In the genomic region with DNA sequence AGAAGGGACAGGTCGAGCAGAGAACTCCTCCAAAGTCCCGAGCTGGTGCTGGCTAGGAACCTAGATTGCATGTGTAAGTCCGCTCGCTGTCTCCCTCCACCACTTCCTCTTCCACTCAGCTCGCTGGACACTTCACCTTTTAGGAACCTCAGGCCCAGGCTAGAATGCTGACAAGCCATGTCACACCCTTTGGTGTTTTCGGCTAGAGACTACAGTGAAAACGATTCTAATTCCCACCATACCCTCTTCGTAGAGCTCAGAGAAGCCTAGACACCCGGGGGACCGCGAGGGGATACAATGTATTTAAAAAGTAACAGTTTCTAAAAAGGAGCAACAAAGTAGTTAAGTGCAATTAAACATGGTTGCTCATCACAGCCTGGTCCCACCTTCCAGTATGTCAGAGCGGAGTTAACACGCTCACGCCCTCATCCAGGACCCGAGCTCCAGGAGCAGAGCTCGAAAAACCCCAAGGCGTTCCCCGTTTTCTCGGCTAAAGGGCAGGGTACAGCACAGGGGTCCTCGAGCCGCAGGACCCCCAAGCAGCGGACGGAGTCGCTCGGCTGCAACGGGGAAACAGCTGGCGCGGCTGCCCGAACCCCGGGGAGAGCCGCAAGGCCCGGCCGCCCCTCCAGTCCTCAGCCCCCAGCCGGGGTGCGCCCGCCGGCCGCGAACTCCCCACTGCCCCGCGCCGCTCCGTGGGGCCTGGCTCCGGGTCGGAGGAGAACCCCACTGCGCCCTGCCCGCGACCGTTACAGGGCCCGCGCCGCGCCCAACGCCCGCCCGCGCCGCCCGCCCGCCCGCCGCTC, we compare ENCODE assay signal across 8 mouse cellular contexts. TPM values are rescaled to one million over a fixed set of nuclear protein-coding genes. Genes with fewer than 3 reads are reported as not detected.
DNase-seq lines count a peak whose midpoint lies in the region; ATAC-seq and TF ChIP-seq lines count a peak whose summit lies in the region.

No protein-coding gene starts in this region.

- intact Hi-C loops in left cerebral cortex, adult 2 months (cut with DNase I): loop anchor here (1.0 kb wide), 2 partner anchors 32 to 34 kb away; partner anchors contain the start of genes Pithd1 and Rpl11
- intact Hi-C loops in left cerebral cortex, postnatal 14 days (cut with DNase I): no loop called here

- peak overlapping the region; percentile 98 for H3K9ac ChIP-seq in forebrain, embryonic 12.5 days
- peak overlapping the region; percentile 98 for H3K9ac ChIP-seq in neural tube, embryonic 13.5 days

- ATAC-seq in forebrain, embryonic 12.5 days (ENCODE audit: low FRiP score): peak; percentile 73; the same call in 1 of the 2 replicates
- peak; percentile 83 for ATAC-seq in neural tube, embryonic 13.5 days (ENCODE audit: low read depth)

- no peak for TF ChIP-seq POLR2A in lung, adult 2 months (IDR thresholded peaks at IDR 0.05; ENCODE audit: borderline replicate concordance, extremely low read depth, low read depth, low read length)

- H3K27me3 ChIP-seq in forebrain, embryonic 12.5 days: no peaks in the 10 kb centered on the region
- H3K27me3 ChIP-seq in neural tube, embryonic 13.5 days: no peaks in the 10 kb centered on the region

- 2% methylated on average over 49 of the region's 62 CpGs for WGBS in forebrain, embryonic 12.5 days
- under 1% methylated on average over 55 of the region's 62 CpGs for WGBS in lung, adult 2 months
- WGBS in neural tube, embryonic 13.5 days: under 1% methylated on average over 47 of the region's 62 CpGs

- TF ChIP-seq CTCF in left cerebral cortex, adult 2 months (IDR thresholded peaks at IDR 0.05): no peak
- TF ChIP-seq CTCF in lung, adult 2 months (IDR thresholded peaks at IDR 0.05; ENCODE audit: insufficient read depth, low read length): no peak

- peak overlapping the region; percentile 94 for H3K4me2 ChIP-seq in forebrain, embryonic 12.5 days
- H3K4me2 ChIP-seq in neural tube, embryonic 13.5 days: peak overlapping the region; percentile 80

- peak in 1 of 2 experiments; percentile 30 for DNase-seq in left cerebral cortex, adult 2 months (ENCODE audit: extremely low spot score in 1 of 2, low spot score in 2 of 2)
- DNase-seq in left cerebral cortex, postnatal 14 days (ENCODE audit: low spot score in 2 of 2): no peak
- peak; percentile 32 for DNase-seq in ZHBTc4 (ENCODE audit: low read depth, low spot score)
- DNase-seq in kidney, adult 18-20 months: peak; percentile 23
- DNase-seq in lung, adult 2 months: peak; percentile 30
- no peak for DNase-seq in left cerebral cortex, adult 11 months (ENCODE audit: low spot score)

- peak overlapping the region; percentile 98 for H3K4me3 ChIP-seq in left cerebral cortex, adult 2 months
- H3K4me3 ChIP-seq in forebrain, embryonic 12.5 days (replicated peaks): peak overlapping the region; percentile 99
- peak overlapping the region; percentile 92 for H3K4me3 ChIP-seq in lung, adult 2 months (replicated peaks; ENCODE audit: extremely low read depth, low read depth, low read length)
- H3K4me3 ChIP-seq in neural tube, embryonic 13.5 days: peak overlapping the region; percentile 99

- no peaks in the 10 kb centered on the region for H3K9me3 ChIP-seq in forebrain, embryonic 12.5 days
- no peaks in the 10 kb centered on the region for H3K9me3 ChIP-seq in neural tube, embryonic 13.5 days

- H3K36me3 ChIP-seq in forebrain, embryonic 12.5 days (replicated peaks): no peaks in the 10 kb centered on the region
- H3K36me3 ChIP-seq in neural tube, embryonic 13.5 days: no peaks in the 10 kb centered on the region

- peaks cover 19% of the 10 kb centered on the region for H3K4me1 ChIP-seq in forebrain, embryonic 12.5 days
- peaks cover 10% of the 10 kb centered on the region; the same call in 1 of the 2 replicates for H3K4me1 ChIP-seq in lung, adult 2 months (ENCODE audit: control insufficient read depth, insufficient read depth, low read length)
- H3K4me1 ChIP-seq in neural tube, embryonic 13.5 days (replicated peaks): peaks cover 22% of the 10 kb centered on the region

- H3K27ac ChIP-seq in left cerebral cortex, adult 2 months: peak overlapping the region; percentile 76
- H3K27ac ChIP-seq in forebrain, embryonic 12.5 days: peak overlapping the region; percentile 87
- peak overlapping the region; percentile 90 for H3K27ac ChIP-seq in neural tube, embryonic 13.5 days (replicated peaks)

RNA-seq across cellular contexts. Expression of gene Eloa, which starts 0.6 kb away (rescaled TPM):
- 10 to 100 TPM; 25.7 to 26.8 TPM for total RNA-seq in left cerebral cortex, adult 2 months (2021)
- 10 to 100 TPM; 27.6 to 28.2 TPM for total RNA-seq in left cerebral cortex, postnatal 14 days (2021)
- 34.2 and 37.6 TPM in 2 replicates for polyA plus RNA-seq in forebrain, embryonic 12.5 days (2016; fragmentation: Nextera tagmentation; extraction: Ambion mirVana)
- 8.5 and 11.7 TPM in 2 replicates for polyA plus RNA-seq in lung, adult 2 months (2012; rRNA removed)
- 26.4 and 29.2 TPM in 2 replicates for polyA plus RNA-seq in neural tube, embryonic 13.5 days (2015; fragmentation: Nextera tagmentation; extraction: Ambion mirVana)

RNA-seq across cellular contexts. Expression of gene Rpl11, which starts 32.3 kb away (rescaled TPM):
- total RNA-seq in left cerebral cortex, adult 2 months (2021): 100 to 1,000 TPM; 271 to 308 TPM
- total RNA-seq in left cerebral cortex, postnatal 14 days (2021): 100 to 1,000 TPM; 216 to 244 TPM
- 315 and 333 TPM in 2 replicates for polyA plus RNA-seq in forebrain, embryonic 12.5 days (2016; fragmentation: Nextera tagmentation; extraction: Ambion mirVana)
- 181 and 218 TPM in 2 replicates for polyA plus RNA-seq in lung, adult 2 months (2012; rRNA removed)
- 265 and 313 TPM in 2 replicates for polyA plus RNA-seq in neural tube, embryonic 13.5 days (2015; fragmentation: Nextera tagmentation; extraction: Ambion mirVana)

RNA-seq across cellular contexts. Expression of gene Pithd1, which starts 33.9 kb away (rescaled TPM):
- total RNA-seq in left cerebral cortex, adult 2 months (2021): 10 to 100 TPM; 75.9 to 95.0 TPM
- 10 to 100 TPM; 71.5 to 72.5 TPM for total RNA-seq in left cerebral cortex, postnatal 14 days (2021)
- polyA plus RNA-seq in forebrain, embryonic 12.5 days (2016; fragmentation: Nextera tagmentation; extraction: Ambion mirVana): 60.2 and 64.6 TPM in 2 replicates
- 33.5 and 48.0 TPM in 2 replicates for polyA plus RNA-seq in lung, adult 2 months (2012; rRNA removed)
- polyA plus RNA-seq in neural tube, embryonic 13.5 days (2015; fragmentation: Nextera tagmentation; extraction: Ambion mirVana): 59.0 and 65.1 TPM in 2 replicates

RNA-seq across cellular contexts. Expression of gene Lypla2, which starts 48.5 kb away (rescaled TPM):
- total RNA-seq in left cerebral cortex, adult 2 months (2021): 10 to 100 TPM; 92.9 to 96.7 TPM
- 10 to 100 TPM; 82.2 to 91.6 TPM for total RNA-seq in left cerebral cortex, postnatal 14 days (2021)
- polyA plus RNA-seq in forebrain, embryonic 12.5 days (2016; fragmentation: Nextera tagmentation; extraction: Ambion mirVana): 153 and 161 TPM in 2 replicates
- polyA plus RNA-seq in lung, adult 2 months (2012; rRNA removed): 123 TPM in 2 replicates
- polyA plus RNA-seq in neural tube, embryonic 13.5 days (2015; fragmentation: Nextera tagmentation; extraction: Ambion mirVana): 187 and 199 TPM in 2 replicates

RNA-seq across cellular contexts. Expression of gene Gale, which starts 57.4 kb away (rescaled TPM):
- 10 to 100 TPM; 22.0 to 22.9 TPM for total RNA-seq in left cerebral cortex, adult 2 months (2021)
- total RNA-seq in left cerebral cortex, postnatal 14 days (2021): 10 to 100 TPM; 26.2 to 31.6 TPM
- polyA plus RNA-seq in forebrain, embryonic 12.5 days (2016; fragmentation: Nextera tagmentation; extraction: Ambion mirVana): 28.3 and 30.9 TPM in 2 replicates
- 19.5 and 25.0 TPM in 2 replicates for polyA plus RNA-seq in lung, adult 2 months (2012; rRNA removed)
- 39.0 and 42.5 TPM in 2 replicates for polyA plus RNA-seq in neural tube, embryonic 13.5 days (2015; fragmentation: Nextera tagmentation; extraction: Ambion mirVana)

Comparison
In these comparisons a context has a peak if more than half of its experiments do, and no peak if none do; other contexts are left out.
1. DNase-seq: peak in ZHBTc4 (single experiment), kidney, adult 18-20 months (single experiment) and lung, adult 2 months (single experiment); none in left cerebral cortex, postnatal 14 days (0 of 2) and left cerebral cortex, adult 11 months (single experiment).
2. Peak in every context shown above with its lines, with median percentiles within 50 percentile points of each other: H3K27ac ChIP-seq and H3K4me3 ChIP-seq.